Mouse (Mus musculus): ENCODE results near the gene Ptprr. TPM values are rescaled to one million over a fixed set of nuclear protein-coding genes. Genes with fewer than 3 reads are reported as not detected.

Gene Ptprr
- polyA plus RNA-seq, 1 experiment from 2014 or later, result 0.31 TPM

DNA sequence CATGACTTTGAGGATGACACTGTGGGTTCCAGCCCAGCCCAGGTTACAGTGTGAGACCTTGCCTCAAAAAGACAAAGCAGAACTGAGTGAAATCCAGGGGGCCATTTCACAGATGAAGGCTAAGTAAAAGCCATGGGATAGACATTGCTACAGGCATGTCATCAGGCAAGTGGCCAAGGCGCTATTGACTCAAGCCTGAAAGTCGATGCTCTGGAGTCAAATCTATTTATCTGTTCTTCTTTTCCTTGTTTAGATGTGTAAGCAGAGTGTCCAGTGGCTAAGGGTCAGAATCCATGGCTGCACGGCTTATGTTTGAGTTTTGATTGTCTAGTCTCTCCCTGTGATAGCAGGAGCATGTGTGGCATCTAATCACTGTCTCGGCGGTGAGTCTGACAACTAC, 60.6 kb downstream of the Ptprr start:
- Histone ChIP-seq H3K4me1 (replicated peaks) (no peaks in the 10 kb centered on the region), H3K4me3 (no peak overlapping the region), H3K27me3 (no peaks in the 10 kb centered on the region), H3K36me3 (no peaks in the 10 kb centered on the region), H3K9me3 (replicated peaks) (no peaks in the 10 kb centered on the region), H3K4me2 (no peak overlapping the region), H3K27ac (no peak overlapping the region), H3K9ac (no peak overlapping the region)
- 61% methylated on average over 5 of the region's 5 CpGs for WGBS
- ATAC-seq (replicated peaks; ENCODE audit: insufficient number of reproducible peaks, insufficient read depth, low FRiP score, low read depth), result no peak

DNA sequence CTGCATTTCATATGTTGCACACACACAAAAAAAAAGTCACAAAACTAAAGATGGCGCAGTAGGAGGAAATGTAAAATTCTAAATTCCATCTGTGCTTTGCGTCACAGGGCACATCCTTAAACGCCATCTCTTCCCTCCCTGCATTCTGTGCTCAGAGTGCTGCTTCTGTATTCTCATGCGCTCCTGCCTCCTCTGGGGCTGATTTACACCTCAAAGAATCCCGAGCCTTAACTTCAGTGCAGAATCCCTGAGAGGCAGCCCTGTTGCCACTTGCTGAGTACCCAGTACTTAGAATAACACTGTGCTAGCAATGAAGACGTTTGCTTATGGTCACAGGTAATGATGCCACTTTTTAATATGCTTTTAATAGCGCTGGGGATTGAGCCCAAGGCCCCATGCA, 61.4 kb downstream of the Ptprr start:
- H3K27ac ChIP-seq, result no peak overlapping the region
- H3K9ac ChIP-seq, result no peak overlapping the region
- 36% methylated on average over 7 of the region's 7 CpGs for WGBS
- H3K4me3 ChIP-seq, result no peak overlapping the region
- no peaks in the 10 kb centered on the region for H3K27me3 ChIP-seq
- no peak for ATAC-seq (replicated peaks; ENCODE audit: insufficient number of reproducible peaks, insufficient read depth, low FRiP score, low read depth)
- H3K4me1 ChIP-seq (replicated peaks), result no peaks in the 10 kb centered on the region
- H3K36me3 ChIP-seq, result no peaks in the 10 kb centered on the region
- no peaks in the 10 kb centered on the region for H3K9me3 ChIP-seq (replicated peaks)
- H3K4me2 ChIP-seq, result no peak overlapping the region

DNA sequence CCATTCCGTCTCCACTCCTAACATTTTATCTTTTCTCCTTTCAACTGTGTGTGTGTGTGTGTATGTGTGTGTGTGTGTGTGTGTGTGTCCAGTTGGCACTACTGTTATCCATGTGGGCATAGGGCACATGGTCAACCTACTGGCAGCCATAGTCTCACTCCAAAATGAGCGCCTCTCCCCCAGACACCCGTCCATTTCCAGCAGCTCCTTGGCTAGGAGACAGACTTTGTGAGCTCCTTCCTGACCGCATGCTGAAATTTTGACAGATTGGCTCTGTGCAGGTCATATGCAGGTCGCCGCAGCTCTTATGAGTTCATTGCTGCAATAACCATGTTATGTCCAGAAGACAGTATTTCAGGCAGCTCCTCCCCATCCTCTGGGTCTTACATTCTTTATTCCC, 62.8 kb downstream of the Ptprr start:
- H3K4me2 ChIP-seq, result no peak overlapping the region
- no peak overlapping the region for H3K27ac ChIP-seq
- no peaks in the 10 kb centered on the region for H3K36me3 ChIP-seq
- H3K27me3 ChIP-seq, result no peaks in the 10 kb centered on the region
- WGBS, result 72% methylated on average over 6 of the region's 6 CpGs
- no peaks in the 10 kb centered on the region for H3K9me3 ChIP-seq (replicated peaks)
- no peak overlapping the region for H3K9ac ChIP-seq
- no peaks in the 10 kb centered on the region for H3K4me1 ChIP-seq (replicated peaks)
- no peak overlapping the region for H3K4me3 ChIP-seq
- ATAC-seq (replicated peaks; ENCODE audit: insufficient number of reproducible peaks, insufficient read depth, low FRiP score, low read depth), result no peak

DNA sequence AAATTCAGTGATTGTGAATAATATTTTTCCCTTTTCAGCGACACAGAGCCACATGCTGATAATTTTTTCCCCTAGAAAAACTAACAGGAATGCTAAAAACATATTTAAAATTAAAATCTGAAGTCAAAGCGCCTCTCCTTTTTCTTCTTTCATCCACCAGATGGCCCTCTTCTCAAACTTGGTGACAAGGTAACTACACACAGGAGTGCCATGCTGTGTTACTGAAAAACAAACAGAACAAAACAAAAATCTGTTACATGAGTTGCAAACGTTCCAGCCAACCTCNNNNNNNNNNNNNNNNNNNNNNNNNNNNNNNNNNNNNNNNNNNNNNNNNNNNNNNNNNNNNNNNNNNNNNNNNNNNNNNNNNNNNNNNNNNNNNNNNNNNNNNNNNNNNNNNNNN, 66.0 kb downstream of the Ptprr start:
- no peaks in the 10 kb centered on the region for H3K27me3 ChIP-seq
- ATAC-seq (replicated peaks; ENCODE audit: insufficient number of reproducible peaks, insufficient read depth, low FRiP score, low read depth), result no peak
- H3K4me3 ChIP-seq, result no peak overlapping the region
- H3K4me1 ChIP-seq (replicated peaks), result no peaks in the 10 kb centered on the region
- no peak overlapping the region for H3K27ac ChIP-seq
- H3K9ac ChIP-seq, result no peak overlapping the region
- 25% methylated on average over 3 of the region's 3 CpGs for WGBS
- no peak overlapping the region for H3K4me2 ChIP-seq
- H3K36me3 ChIP-seq, result no peaks in the 10 kb centered on the region
- H3K9me3 ChIP-seq (replicated peaks), result no peaks in the 10 kb centered on the region

DNA sequence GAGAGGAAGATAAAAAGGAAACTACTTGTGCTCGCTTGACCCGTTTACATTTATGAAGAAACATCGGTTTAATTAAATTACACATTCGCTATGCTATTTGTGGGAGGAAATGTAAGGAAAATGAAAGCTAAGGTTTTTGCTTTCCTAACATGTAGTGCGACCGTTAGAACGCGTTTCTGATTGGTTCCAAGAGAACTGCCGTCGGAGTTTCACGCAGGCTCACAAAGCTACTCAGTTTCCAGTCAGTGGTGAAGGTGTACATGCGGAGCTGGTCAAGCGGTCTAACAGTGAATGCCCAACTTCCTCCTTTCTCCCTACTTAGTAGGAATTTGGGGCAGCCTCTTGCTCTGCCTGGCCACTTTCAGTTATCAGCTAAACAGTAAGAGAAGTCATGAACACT, 78.5 kb downstream of the Ptprr start:
- Histone ChIP-seq H3K27me3 (no peaks in the 10 kb centered on the region), H3K4me3 (no peak overlapping the region), H3K4me1 (replicated peaks) (no peaks in the 10 kb centered on the region), H3K4me2 (no peak overlapping the region), H3K27ac (no peak overlapping the region), H3K36me3 (no peaks in the 10 kb centered on the region), H3K9me3 (replicated peaks) (no peaks in the 10 kb centered on the region), H3K9ac (no peak overlapping the region)
- 84% methylated on average over 13 of the region's 13 CpGs for WGBS
- ATAC-seq (replicated peaks; ENCODE audit: insufficient number of reproducible peaks, insufficient read depth, low FRiP score, low read depth), result no peak

DNA sequence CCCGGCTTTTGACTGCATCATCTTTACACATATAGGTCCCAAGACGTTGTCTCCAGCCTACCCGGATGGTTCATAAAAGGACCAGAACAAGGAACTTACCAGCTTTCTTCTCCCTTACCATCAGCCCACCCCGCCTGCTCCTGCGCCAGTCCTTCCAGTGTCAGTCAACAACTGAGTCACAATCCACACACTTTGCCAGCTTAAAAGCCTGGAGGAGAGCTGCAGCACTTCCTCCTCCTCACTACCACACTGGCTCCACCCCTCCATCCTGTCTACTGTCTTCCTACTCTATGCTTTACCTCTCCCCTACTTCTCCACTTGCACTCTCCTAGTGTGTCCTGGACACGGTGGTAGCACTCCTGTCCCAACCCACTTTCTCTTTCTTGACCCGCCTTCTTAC, 80.5 kb downstream of the Ptprr start:
- H3K9ac ChIP-seq, result no peak overlapping the region
- no peaks in the 10 kb centered on the region for H3K4me1 ChIP-seq (replicated peaks)
- no peak overlapping the region for H3K4me2 ChIP-seq
- no peak overlapping the region for H3K4me3 ChIP-seq
- no peaks in the 10 kb centered on the region for H3K27me3 ChIP-seq
- WGBS, result 77% methylated on average over 7 of the region's 7 CpGs
- no peaks in the 10 kb centered on the region for H3K36me3 ChIP-seq
- no peaks in the 10 kb centered on the region for H3K9me3 ChIP-seq (replicated peaks)
- H3K27ac ChIP-seq, result no peak overlapping the region
- no peak for ATAC-seq (replicated peaks; ENCODE audit: insufficient number of reproducible peaks, insufficient read depth, low FRiP score, low read depth)

DNA sequence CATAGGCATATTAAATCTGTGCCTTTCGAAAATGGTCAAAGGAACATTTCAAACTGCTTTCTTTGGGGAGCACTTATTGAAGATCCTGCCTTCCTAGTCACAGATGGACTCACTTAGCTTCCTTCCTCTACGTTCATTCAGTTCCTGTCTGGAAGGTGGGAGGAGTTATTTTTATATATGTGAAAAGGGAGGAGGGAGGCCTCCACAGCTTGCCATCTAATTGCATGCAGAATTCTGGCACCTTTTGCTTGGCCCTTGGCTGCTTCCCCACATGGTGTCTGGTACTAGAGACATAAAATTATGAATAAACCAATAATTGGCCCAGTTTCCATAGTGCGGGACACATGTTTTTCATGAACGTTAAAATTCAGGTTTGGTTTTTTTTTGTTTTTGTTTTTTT, 90.2 kb downstream of the Ptprr start:
- H3K4me1 ChIP-seq (replicated peaks), result no peaks in the 10 kb centered on the region
- H3K9me3 ChIP-seq (replicated peaks), result no peaks in the 10 kb centered on the region
- no peaks in the 10 kb centered on the region for H3K27me3 ChIP-seq
- no peak overlapping the region for H3K4me2 ChIP-seq
- no peaks in the 10 kb centered on the region for H3K36me3 ChIP-seq
- H3K27ac ChIP-seq, result no peak overlapping the region
- no peak for ATAC-seq (replicated peaks; ENCODE audit: insufficient number of reproducible peaks, insufficient read depth, low FRiP score, low read depth)
- no peak overlapping the region for H3K9ac ChIP-seq
- WGBS, result 59% methylated on average over 4 of the region's 4 CpGs
- no peak overlapping the region for H3K4me3 ChIP-seq

DNA sequence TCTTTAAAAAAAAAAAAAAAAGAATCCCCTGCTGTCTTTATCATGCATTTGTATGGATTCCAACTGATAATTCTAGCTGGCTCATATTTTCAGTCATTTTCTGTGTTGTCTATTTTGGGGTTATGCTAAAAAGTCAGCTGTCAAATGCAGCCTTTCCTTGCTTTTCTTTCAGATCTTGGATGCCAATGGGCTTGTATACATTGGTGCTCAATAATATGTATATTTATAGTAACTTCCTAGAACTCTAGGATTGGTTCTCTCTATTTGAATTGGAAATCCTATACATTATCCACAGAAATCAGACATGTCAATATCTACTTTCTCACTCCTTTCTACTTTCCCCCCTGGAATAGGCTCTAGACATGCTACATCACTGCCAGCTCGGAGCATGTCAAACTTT, 90.7 kb downstream of the Ptprr start:
- no peaks in the 10 kb centered on the region for H3K36me3 ChIP-seq
- no peak overlapping the region for H3K9ac ChIP-seq
- ATAC-seq (replicated peaks; ENCODE audit: insufficient number of reproducible peaks, insufficient read depth, low FRiP score, low read depth), result no peak
- no peaks in the 10 kb centered on the region for H3K27me3 ChIP-seq
- WGBS, result 74% methylated on average over 1 of the region's 1 CpGs
- H3K9me3 ChIP-seq (replicated peaks), result no peaks in the 10 kb centered on the region
- no peak overlapping the region for H3K4me3 ChIP-seq
- H3K4me1 ChIP-seq (replicated peaks), result no peaks in the 10 kb centered on the region
- no peak overlapping the region for H3K4me2 ChIP-seq
- H3K27ac ChIP-seq, result no peak overlapping the region

DNA sequence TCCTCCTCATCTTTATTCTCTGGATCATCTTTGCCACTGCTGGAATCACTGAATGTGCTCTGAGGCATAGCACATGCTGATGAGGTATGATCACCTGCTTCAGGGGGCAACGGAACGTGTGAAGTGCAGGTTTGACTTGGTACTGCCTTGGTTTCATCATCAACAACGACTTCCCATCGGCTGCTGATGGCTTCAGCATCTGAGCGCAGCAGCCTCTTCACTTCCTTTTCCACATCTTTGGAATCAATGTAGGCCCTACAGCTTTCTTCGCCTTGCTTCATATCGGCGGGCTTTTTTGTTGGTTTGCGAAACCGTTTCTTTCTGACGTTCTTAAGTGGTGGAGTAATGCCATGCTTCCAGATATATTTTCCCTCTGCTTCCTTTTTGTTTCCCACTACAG, 94.9 kb downstream of the Ptprr start:
- 92% methylated on average over 11 of the region's 11 CpGs for WGBS
- no peak for ATAC-seq (replicated peaks; ENCODE audit: insufficient number of reproducible peaks, insufficient read depth, low FRiP score, low read depth)

DNA sequence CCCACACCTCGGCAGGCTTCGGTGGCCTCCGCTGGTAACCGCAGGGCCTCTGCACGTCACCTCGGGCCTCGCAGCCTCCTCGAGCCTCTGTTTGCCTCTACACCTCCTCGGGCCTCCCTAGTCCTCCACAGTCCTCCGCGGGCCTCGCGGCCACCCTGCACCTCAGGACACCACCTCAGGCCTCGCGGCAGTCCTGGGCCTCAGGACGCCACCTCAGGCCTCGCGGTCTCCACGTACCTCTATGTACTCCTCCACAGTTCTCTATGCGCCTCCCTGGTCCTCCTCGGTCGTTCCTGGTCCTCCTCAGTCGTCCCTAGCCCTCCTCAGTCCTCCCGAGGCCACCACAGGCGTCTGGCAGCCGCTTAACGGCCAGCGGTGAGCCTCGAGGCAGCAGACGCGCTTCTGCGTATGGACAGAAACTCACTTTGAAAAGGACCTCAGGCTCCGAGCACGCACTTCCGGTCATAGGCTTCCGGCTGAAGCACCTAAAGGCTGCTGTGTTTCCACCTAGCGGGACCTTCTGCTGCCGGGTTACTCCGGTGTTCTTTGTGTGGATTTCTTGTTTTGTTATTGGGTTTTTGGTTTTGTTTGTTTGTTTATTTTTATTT, 96.0 kb downstream of the Ptprr start, which contains the start of gene 4933416C03Rik:
Gene 4933416C03Rik (minus strand): TSS at position 51 of the 608 bp plus-strand sequence.
- Histone ChIP-seq H3K27me3 (no peaks in the 10 kb centered on the region), H3K4me3 (no peak within 1 kb of the TSS), H3K36me3 (no peaks in the 10 kb centered on the region), H3K9ac (no peak within 1 kb of the TSS), H3K27ac (no peak within 1 kb of the TSS), H3K9me3 (replicated peaks) (no peaks in the 10 kb centered on the region), H3K4me2 (no peak within 1 kb of the TSS), H3K4me1 (replicated peaks) (no peaks in the 10 kb centered on the region)
- ATAC-seq (replicated peaks; ENCODE audit: insufficient number of reproducible peaks, insufficient read depth, low FRiP score, low read depth), result no peak
- 90% methylated on average over 39 of the region's 39 CpGs for WGBS

More for the DNA sequence above, 94.9 kb downstream of the Ptprr start:
- Histone ChIP-seq H3K27ac (no peak overlapping the region), H3K36me3 (no peaks in the 10 kb centered on the region), H3K9ac (no peak overlapping the region), H3K4me1 (replicated peaks) (no peaks in the 10 kb centered on the region), H3K4me2 (no peak overlapping the region), H3K27me3 (no peaks in the 10 kb centered on the region), H3K4me3 (no peak overlapping the region), H3K9me3 (replicated peaks) (no peaks in the 10 kb centered on the region)

DNA sequence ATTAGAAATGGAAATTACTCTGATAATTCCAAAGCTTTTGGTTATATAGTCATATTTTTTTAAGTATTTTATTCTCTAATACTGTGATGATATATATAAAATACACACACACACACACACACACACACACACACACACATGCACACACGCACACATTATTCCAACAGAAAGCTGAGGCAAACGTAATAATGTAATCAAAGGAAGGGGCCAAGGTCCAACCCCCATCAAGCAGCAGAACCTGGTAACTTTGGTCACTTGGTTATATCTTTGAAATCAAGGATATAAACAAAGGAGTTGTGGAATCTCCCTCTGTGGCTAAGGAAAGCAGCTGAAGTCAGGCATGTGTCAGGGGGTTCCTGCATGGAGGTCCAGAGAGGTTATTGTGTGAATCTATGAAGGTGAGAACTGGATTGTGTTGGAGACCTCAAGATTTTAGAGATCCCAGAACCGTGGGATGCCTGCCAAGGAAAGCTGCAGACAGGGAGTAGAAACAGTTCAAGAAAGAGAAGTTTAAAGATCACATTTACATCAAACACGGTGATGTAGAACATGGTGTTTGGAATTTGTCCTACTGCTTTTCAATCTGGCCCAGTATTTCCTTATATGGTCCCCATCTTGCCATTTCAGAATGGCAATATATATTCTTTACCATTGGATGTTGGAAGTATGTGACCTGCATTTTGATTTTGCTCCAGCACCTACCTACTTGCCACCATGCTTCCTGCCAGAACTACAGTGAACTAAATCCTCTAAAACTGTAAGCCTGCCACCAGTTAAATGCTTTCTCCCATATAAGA, 98.1 kb downstream of the Ptprr start:
- no peak for ATAC-seq (replicated peaks; ENCODE audit: insufficient number of reproducible peaks, insufficient read depth, low FRiP score, low read depth)
- Histone ChIP-seq H3K4me1 (replicated peaks) (no peaks in the 10 kb centered on the region), H3K27ac (no peak overlapping the region), H3K4me3 (no peak overlapping the region), H3K27me3 (no peaks in the 10 kb centered on the region), H3K36me3 (no peaks in the 10 kb centered on the region), H3K9me3 (replicated peaks) (no peaks in the 10 kb centered on the region), H3K9ac (no peak overlapping the region), H3K4me2 (no peak overlapping the region)
- 62% methylated on average over 4 of the region's 4 CpGs for WGBS

DNA sequence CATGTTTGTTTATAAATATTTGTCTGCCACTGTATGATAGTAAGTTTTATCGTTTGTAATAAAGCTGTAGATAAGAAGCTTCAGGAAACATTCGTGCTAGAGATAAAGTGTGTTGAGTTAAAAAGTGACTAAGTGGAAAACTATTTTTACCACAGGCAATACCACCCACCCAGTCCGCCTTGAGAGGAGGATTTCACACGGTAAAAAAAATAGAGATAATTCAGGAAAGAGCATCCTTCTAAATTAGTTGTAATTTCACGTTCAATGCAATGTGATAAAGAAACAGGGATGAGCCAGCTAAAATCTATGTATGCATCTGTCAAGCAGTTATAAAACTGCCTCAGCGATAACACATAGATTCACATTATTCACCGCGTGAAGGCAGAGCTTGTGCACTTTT, 99.0 kb downstream of the Ptprr start:
- Histone ChIP-seq H3K9ac (no peak overlapping the region), H3K36me3 (no peaks in the 10 kb centered on the region), H3K4me1 (replicated peaks) (no peaks in the 10 kb centered on the region), H3K4me2 (no peak overlapping the region), H3K27me3 (no peaks in the 10 kb centered on the region), H3K4me3 (no peak overlapping the region), H3K27ac (no peak overlapping the region), H3K9me3 (replicated peaks) (no peaks in the 10 kb centered on the region)
- ATAC-seq (replicated peaks; ENCODE audit: insufficient number of reproducible peaks, insufficient read depth, low FRiP score, low read depth), result no peak
- WGBS, result 44% methylated on average over 8 of the region's 8 CpGs

Data from heart, embryonic 15.5 days (tissue).